Mouse (Mus musculus) duodenum, adult 2 months (tissue): ENCODE measurements around the gene Psma1. TPM values are rescaled to one million over a fixed set of nuclear protein-coding genes. Genes with fewer than 3 reads are reported as not detected.

Experiments
- polyA plus RNA-seq: library from polyadenylated mRNA; depleted of rRNA; stranded (reverse); fragments of >200 nt; gene quantifications from 2 replicates; pipeline ENCODE4 v1.2.3, GENCODE M21; 2012; ENCODE audit warnings: low replicate concordance; rRNA removed

The Psma1 gene
- polyA plus RNA-seq, result 23.1 and 28.9 TPM in 2 replicates

DNA sequence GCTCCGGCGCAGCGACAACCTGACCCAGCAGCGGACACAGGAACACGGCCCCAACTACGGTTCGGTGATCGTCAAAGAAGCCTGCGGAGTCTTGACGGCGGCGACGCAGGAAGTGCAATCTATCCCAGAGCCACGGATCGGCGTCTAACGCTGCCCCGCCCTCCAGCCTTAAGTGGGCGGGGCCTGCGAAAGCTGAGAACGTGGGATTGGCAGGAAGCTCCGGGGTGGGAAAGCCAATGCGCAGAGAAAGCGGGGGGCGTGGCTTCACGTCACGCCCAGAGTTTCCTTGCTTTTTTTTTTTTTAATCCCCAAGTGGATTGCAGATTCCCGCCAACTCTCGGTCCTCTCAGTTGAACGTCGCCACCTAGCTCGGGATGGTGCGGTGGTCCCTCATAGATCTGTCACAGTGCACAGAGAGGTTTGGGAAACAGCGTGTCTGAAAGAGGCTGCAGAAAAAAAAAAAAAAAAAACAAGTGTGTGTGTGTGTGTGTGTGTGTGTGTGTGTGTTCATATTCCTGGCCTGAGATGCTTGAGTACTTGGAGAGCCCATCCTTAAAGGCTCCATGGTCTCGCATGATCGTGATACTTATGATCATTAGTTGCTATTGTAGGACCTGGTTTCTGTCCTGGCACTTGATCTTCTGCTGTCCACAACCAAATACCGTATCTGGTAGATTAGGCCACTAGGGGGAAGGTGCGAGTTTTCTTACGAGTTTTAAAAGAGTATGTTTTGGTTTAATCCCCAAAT, at the start of gene Psma1:
Gene Psma1 (minus strand): TSS at position 114 of the 748 bp plus-strand sequence.

GRCm38 (mm10) chr7:114253885-114254833, 21.8 kb downstream of the Psma1 start, which contains the start of gene Copb1:
Copb1 (minus strand) TSS chr7:114254711.

Other genes starting within 250 kb of the Psma1 start
- 21.4 and 39.5 TPM in 2 replicates for gene Rras2, start 158.3 kb downstream of the Psma1 start, polyA plus RNA-seq
- gene Copb1, start 21.4 kb downstream of the Psma1 start, polyA plus RNA-seq, result 9.5 and 12.3 TPM in 2 replicates
- gene Pde3b, start 139.2 kb upstream of the Psma1 start, polyA plus RNA-seq, result 1.5 and 1.9 TPM in 2 replicates